Mouse (Mus musculus): Measurements from ENCODE around the gene Prox2. TPM values are rescaled to one million over a fixed set of nuclear protein-coding genes. Genes with fewer than 3 reads are reported as not detected.

The Prox2 gene
- total RNA-seq, 2 experiments from 2014 or later: 2.3 to 2.6 TPM

GRCm38 (mm10) chr12:85092214-85092613 is 18.3 kb downstream of the Prox2 start:
- DNase-seq: peak; percentile 81

- no peak for DNase-seq
These were observed 19.4 kb downstream of the Prox2 start for GRCm38 (mm10) chr12:85091190-85091589.

- DNase-seq: no peak
These were observed 22.7 kb downstream of the Prox2 start for GRCm38 (mm10) chr12:85087845-85088244.

GRCm38 (mm10) chr12:85084941-85085340 is 25.6 kb downstream of the Prox2 start:
- DNase-seq: no peak

- no peak for DNase-seq
These were observed 26.3 kb downstream of the Prox2 start for GRCm38 (mm10) chr12:85084257-85084656.

GRCm38 (mm10) chr12:85077100-85077499 is 33.5 kb downstream of the Prox2 start:
- no peak for DNase-seq

- DNase-seq: no peak
These were observed 39.5 kb downstream of the Prox2 start for GRCm38 (mm10) chr12:85071043-85071442.

GRCm38 (mm10) chr12:85051218-85051617 is 59.3 kb downstream of the Prox2 start:
- no peak for DNase-seq

Other genes with a start within 250 kb of the Prox2 start
- gene Ltbp2, start 234.2 kb downstream of the Prox2 start, total RNA-seq (2021): 1 to 10 TPM; 7.6 to 8.9 TPM
- gene Fcf1, start 139.9 kb downstream of the Prox2 start, total RNA-seq (2021): 10 to 100 TPM; 47.9 to 49.5 TPM
- 10 to 100 TPM; 38.5 to 40.1 TPM for gene Arel1, start 139.9 kb downstream of the Prox2 start, total RNA-seq (2021)
- 10 to 100 TPM; 39.4 to 45.2 TPM for gene Ylpm1, start 114.4 kb downstream of the Prox2 start, total RNA-seq (2021)
- 100 to 1,000 TPM; 538 to 559 TPM for gene Dlst, start 74 bp upstream of the Prox2 start, total RNA-seq (2021)
- gene Rps6kl1, start 40.5 kb upstream of the Prox2 start, total RNA-seq (2021): 1 to 10 TPM; 2.3 to 3.0 TPM
- 1 to 10 TPM; 3.7 to 4.9 TPM for gene Pgf, start 67.0 kb upstream of the Prox2 start, total RNA-seq (2021)
- gene Eif2b2, start 108.7 kb upstream of the Prox2 start, total RNA-seq (2021): 10 to 100 TPM; 55.0 to 55.9 TPM
- gene Mlh3, start 159.8 kb upstream of the Prox2 start, total RNA-seq (2021): 1 to 10 TPM; 6.9 to 8.7 TPM
- 10 to 100 TPM; 20.9 to 24.0 TPM for gene Acyp1, start 177.7 kb upstream of the Prox2 start, total RNA-seq (2021)
- 1 to 10 TPM in 1 of 2 experiments, under 1 TPM in 1; 0.98 to 1.2 TPM for gene Zc2hc1c, start 177.8 kb upstream of the Prox2 start, total RNA-seq (2021)
- 10 to 100 TPM; 68.4 to 73.6 TPM for gene Nek9, start 228.6 kb upstream of the Prox2 start, total RNA-seq (2021)

All from heart, postnatal 4 days (tissue).